Mouse (Mus musculus) gastrocnemius, postnatal 36 days (tissue): ENCODE measurements around the gene Lin54. TPM values are rescaled to one million over a fixed set of nuclear protein-coding genes. Genes with fewer than 3 reads are reported as not detected.
"Not testable (repeated sequence)": the region's sequence is repeated elsewhere in the genome, so short reads cannot be mapped to it uniquely, and the experiment has no call there.

ENCODE experiments used
- DNase-seq, 2 experiments: peaks; one replicate each; pipeline ENCODE4 v3.0.0; 2022
- intact Hi-C: fragments of 180-260 bp; cut with DNase I; formaldehyde crosslinking; loops from one replicate; pipeline ENCODE4 v1.15.1; 2025
- microRNA-seq, 2 experiments: library from miRNA; unstranded; fragments of <30 nt; microRNA quantifications; one replicate each; pipeline ENCODE4 v1.2.0; 2021
- total RNA-seq, 2 experiments: library from RNA; stranded (reverse); gene quantifications; 2 replicates each; pipeline ENCODE4 v1.2.3; 2021

Lin54 gene
- total RNA-seq, 2 experiments from 2014 or later = 4.4 to 4.7 TPM

DNA sequence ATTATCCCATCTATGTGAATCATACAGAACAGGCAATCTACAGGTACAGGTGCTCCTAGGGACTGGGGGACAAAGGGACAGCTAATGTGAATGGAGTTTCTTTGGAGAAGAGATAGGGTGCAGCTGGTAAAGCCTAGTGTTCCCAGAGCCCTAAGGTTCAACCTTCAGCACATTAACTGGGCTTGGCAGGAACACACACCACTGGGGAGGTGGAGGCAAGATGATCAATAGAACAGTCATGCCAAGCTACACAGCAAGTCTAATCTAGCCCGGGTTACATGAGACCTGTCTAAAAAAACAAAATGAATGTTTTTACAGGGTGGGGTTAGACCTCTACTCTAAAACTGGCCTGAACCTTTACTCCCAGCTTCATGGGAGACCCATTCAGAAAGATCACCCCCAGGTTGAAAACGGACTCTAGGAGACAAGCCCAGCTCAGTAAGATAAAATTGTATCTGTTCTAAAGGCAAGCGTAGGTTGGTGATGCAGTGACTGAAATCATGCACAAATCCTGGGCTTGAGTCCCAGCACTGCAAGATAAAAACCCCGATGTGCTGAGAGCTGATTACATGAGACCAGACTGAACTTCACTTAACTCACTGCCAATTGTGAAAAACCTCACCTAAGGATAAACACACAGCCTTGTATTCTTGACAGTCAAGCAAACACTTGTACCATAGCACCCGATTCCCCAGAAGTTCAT lies 72.3 kb downstream of the Lin54 start:
- intact Hi-C loops = loop anchor here (10.0 kb wide), 1 partner anchor 453 kb away; the partner anchor contains the start of genes 4930524J08Rik and Hnrnpd

DNA sequence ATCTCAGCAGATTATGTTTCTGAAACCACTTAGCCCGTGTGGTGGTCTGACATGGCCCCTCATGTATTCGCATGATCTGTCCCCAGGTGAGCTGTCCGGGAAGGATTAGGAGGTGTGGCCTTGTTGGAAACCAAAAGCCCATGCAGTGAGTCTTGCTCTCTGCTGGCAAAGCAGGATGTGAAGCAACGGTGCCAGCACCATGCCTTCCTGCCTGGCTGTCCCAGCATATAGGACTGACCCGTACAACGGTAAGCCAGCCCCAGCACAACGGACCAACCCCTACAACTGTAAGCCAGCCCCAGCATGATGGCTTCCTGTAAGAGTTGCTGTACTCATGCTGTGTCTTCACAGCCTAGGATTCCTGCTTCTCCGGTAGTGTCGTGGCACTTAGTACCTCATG lies 73.2 kb downstream of the Lin54 start:
- intact Hi-C loops = loop anchor here (10.0 kb wide), 1 partner anchor 452 kb away; the partner anchor contains the start of genes 4930524J08Rik and Hnrnpd
- no peak for DNase-seq

More for the DNA sequence above, 72.3 kb downstream of the Lin54 start:
- DNase-seq = no peak

DNA sequence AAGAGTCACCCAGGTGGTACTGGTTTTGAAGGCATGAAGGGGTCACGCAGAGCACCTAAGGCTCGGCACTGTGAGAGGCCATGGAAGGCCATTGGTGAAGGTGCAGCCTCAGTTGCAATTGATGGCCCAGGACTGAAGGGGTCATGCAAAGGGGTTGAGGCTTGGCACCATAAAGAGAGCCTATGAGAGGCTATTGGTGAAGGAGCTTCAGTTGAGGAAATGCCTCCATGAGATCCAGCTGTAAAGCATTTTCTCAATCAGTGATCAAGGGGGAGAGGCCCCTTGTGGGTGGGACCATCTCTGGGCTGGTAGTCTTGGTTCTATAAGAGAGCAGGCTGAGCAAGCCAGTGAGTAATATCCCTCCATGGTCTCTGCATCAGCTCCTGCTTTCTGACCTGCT lies 74.6 kb downstream of the Lin54 start:
- DNase-seq = not testable (repeated sequence)
- intact Hi-C loops = loop anchor here (10.0 kb wide), 1 partner anchor 451 kb away; the partner anchor contains the start of genes 4930524J08Rik and Hnrnpd

DNA sequence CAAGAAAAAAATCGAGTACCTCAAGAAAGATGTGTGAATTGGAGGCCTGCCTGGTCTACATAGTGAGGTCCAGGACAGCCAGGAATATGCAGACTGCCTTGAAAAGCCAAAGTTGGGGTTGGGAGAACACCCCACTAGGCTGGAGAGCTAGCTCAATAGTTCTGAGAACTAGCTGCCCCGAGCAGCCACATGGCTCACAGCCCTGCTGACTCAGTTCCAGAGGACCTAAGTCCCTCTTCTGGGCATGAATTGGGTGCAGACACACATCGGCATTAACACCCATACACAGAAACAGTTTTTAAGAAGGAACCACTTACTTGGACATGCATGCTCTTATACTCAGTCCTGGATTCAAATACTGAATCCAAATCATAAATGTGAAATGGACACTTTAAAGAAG lies 76.2 kb downstream of the Lin54 start:
- no peak for DNase-seq

DNA sequence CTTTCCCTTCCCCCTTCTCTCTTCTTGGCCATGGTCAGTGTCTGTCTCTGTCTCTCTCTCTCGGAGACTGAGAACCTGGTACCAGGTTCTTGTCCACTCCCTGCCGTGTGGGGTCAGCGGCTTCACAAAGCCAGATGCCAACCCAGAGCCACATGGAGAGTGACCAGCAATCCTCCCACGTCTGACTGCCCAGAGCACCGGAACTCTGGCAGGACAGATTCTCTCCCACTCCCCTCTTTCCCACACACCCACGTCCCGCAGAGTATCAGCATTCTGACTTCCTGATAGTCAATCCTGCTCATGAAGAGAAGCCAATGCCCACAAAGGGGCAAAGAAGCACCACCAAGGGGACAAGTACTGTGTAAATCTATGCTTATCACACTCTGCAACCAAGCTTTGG lies 76.8 kb downstream of the Lin54 start:
- intact Hi-C loops = loop anchor here (10.0 kb wide), 1 partner anchor 449 kb away; the partner anchor contains the start of genes 4930524J08Rik and Hnrnpd
- DNase-seq = no peak

More for the DNA sequence above, 76.2 kb downstream of the Lin54 start:
- intact Hi-C loops = loop anchor here (10.0 kb wide), 1 partner anchor 449 kb away; the partner anchor contains the start of genes 4930524J08Rik and Hnrnpd

DNA sequence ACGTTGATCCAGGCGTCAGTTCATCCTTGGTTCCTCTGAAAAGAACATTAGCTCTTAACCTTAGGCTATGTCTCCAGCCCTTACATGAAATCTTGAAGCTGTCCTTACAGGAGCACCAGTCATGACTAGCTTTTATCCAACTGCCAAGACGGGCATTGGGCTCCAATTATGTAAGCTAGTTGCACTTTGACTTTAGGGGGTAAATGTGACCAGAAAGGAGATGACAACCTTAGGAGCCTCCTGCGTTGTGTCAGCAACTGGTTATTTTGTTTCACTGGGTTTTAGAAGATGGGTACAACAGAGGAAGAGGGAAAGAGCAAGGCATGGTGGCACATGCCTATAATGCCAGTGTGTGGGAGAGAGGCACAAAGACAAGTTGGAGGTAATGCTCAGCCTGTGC lies 81.6 kb downstream of the Lin54 start:
- intact Hi-C loops = loop anchor here (5.0 kb wide), 1 partner anchor 83 kb away; the partner anchor contains the start of gene Lin54
- DNase-seq = no peak

DNA sequence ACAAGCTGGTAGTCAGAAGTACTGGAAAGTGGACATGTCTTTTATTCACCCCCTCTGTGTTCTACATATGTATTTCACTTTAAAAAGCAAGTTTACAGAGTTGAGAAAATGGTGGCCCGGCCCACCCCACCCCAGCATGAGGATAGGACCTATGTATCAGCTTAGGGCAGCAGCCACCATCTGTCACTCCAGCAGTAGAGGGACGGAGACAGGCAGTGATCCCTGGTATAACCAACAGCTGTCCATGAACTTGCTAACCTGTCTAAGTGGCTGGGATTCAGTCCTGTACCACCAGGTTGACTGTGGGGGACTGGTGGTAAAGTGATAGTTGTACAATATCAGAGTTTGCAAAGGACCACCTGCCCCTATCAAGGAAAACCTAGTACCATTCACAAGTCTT lies 82.4 kb downstream of the Lin54 start:
- DNase-seq = no peak
- intact Hi-C loops = loop anchor here (5.0 kb wide), 1 partner anchor 84 kb away; the partner anchor contains the start of gene Lin54

DNA sequence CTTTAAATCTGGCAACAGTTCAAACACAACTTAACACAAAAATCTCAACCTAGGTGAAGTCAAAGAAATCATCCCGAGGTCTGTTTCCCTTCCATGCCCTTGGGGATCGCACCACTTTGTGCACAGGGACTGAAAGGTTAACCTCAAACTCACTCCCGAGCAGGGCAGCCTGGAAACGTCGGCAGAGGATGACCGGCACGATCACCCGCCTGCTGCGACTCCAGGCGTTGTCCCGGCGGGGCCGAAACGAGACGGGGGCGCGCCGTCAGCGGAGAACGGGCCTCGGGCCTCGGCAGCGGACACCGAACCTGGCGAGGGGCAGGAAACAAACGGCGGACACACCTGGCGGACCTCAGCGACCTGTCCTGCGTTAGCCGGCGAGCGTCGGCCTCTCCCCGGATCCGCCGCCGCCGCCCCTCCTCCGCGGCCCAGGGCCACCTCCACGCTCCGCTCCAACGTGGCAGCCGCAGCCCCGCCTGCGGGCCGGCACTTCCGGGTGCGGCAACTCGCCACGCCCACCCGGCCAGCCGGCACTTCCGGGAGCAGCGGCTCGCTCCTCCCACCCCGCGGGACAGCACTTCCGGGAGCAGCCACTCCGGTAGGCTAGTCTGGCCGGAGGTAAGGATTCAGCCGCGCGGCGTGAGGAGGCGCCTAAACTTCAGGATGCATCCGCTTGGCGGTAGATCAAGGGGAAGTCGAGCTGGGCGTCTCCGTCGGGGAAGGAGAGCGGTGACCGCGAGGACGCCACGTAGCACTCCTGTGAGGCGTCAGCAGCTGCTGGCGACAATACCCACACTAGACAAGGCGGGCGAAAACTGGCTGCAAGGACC lies 84.5 kb downstream of the Lin54 start, which contains the start of gene Sec31a:
TSS of gene Sec31a (minus strand) at position 474 of the 830 bp plus-strand sequence.
- DNase-seq = peak; percentile 95 to 98
- intact Hi-C loops = loop anchor here (1.0 to 5.0 kb wide), 3 partner anchors 13 to 102 kb away; partner anchors contain the start of genes Cops4 and Lin54

DNA sequence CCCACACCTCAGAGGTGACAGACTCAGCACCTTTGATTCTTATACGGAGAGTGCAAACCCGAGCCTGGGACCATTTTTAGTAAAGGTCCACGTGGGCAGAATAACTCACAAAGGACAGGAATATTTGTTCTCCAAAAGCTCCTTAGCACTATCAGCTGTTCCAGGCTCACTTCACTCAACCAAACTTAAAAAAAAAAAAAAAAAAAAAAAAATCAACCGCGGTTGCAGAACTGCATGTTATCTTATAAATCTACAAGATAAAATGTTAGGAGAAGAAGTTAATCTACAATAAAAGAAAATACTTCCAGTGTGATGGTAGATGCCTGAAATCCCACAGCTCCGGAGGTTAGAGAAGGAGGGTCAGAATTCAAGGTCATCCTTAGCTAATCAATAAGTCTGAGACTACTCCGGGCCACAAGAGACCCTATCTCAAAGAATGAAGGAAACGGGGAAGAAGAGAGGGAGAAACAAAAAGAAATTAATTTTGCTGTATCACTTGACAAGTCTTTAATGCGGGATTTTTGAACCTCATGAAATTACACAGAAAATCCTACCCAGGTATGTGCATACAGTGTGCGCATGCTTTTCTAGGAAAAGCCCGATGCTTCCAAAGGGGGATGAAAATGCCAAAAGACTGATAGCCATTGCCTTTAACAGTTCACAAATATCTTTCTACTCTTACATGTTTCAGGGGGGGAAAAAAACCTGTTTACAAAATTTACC lies 85.8 kb downstream of the Lin54 start:
- intact Hi-C loops = loop anchor here (5.0 kb wide), 1 partner anchor 88 kb away; the partner anchor contains the start of gene Lin54

DNA sequence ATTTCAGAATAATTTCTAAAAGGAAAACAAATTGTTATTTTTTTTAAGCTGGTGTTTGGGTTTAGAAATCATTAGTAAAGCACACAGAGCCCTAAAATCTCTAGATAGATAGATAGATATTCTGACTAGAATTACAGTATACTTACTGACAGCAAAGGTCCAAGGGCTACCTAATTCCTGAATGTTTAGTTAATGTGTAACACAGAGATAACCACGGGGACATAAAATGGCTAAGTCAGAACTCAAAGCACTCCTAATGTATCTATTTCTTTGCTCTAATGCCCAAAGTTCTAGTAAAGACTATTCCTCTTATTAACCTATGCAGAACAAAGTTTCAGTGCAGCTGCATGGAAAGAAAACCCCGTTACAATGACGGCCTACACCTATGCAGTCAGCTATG lies 87.6 kb downstream of the Lin54 start:
- no peak for DNase-seq
- intact Hi-C loops = no loop called here

More for the DNA sequence above, 85.8 kb downstream of the Lin54 start:
- DNase-seq = no peak

DNA sequence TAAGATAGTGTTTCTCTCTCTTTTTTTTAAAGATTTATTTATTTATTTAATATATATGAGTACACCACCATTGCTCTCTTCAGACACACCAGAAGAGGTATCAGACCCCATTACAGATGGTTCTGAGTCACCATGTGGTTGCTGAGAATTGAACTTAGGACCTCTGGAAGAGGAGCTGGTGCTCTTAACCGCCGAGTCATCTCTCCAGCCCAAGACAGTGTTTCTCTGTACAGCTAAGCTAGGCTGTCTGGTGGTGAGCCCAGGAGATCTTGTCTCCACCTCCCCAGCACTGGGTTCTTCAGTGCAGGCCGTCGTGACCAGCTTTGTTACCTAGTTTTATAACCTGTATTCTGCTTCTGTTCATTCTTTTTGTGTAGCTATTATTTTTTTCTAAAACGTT lies 90.2 kb downstream of the Lin54 start:
- intact Hi-C loops = no loop called here
- DNase-seq = no peak

DNA sequence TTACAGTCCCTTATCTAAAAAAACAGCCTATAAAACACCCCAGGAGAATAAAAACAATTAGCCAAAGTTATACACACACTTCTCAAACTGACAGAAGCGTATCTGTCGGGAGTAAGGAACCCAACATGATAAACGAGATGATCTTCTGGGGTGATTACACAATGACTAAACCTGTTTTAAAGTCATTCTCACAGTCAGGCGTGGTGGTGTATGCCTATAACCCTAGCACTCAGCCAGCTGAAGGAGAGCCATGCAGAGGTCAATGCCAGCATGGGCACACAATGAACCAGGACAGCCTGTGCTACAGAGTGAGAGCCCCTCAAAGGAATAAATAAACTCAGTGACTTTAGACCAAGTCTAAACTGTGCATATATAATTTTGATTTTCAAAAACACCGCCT lies 92.0 kb downstream of the Lin54 start:
- intact Hi-C loops = no loop called here
- no peak for DNase-seq

DNA sequence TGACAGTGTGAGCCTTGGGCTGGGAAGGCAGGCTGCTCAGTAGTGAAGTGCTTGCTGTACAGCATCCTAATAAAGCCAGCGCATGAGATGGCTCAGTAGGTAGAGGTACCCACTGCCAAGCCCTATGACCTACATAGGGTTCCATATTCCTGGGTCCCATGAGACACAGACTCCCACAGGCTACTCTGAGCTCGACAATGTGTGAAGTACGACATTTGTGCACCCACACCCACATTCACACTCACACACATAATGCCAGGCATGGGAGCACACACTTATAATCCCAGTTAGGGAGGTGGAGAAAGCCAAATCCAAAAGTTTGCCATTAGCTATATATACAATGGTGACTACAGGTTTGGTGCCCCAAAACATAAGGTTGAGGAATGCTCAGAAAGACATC lies 103.7 kb downstream of the Lin54 start:
- intact Hi-C loops = no loop called here
- no peak for DNase-seq

DNA sequence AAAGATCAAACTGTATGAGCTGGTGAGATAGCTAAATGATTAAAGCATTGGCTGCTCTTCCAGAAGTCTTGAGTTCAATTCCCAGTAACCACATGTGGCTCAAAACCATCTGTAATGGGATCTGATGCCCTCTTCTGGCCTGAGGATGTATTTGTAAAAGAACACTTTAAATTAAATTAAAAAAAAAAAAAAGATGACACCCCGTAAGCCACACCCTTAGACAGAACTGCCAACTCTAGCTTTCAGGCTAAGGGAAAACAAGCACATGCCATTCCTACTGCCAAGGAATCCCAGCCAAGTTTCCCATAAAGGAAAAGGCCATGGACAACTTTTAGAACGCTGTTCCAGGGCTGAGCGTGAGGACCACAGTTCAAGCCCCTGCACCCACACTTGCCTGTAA lies 106.8 kb downstream of the Lin54 start:
- DNase-seq = no peak
- intact Hi-C loops = no loop called here

DNA sequence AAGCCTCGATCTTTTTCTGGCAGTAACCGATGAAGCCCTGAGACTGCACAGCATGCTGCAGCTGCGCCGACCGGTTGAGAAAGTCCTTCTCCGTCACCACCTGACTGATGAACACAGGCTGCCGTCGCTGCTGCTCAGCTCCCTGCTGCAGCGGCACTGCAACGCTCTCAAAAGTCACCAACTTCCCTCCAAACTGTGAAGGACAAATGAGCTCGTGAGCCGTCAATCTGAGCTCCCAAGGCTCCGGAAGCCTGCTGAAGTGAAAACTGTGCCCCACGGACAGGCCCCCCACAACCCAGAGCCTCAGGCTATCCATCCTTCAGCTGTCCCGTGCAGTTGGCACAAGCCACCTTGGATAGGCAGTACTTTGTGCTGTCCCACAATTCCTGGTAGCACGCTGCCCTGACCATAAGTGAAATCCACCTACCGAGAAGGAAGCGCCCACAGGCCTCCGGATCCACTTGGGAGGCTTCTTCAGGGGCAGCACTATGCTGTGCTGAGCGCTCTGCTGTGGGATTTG lies 107.9 kb downstream of the Lin54 start:
- intact Hi-C loops = no loop called here
- no peak for DNase-seq

Small RNA genes lying within 50 kb of the gene (microRNA-seq; reads per million reads assigned to microRNA genes)
- gene Gm23222 = 0 reads per million in 2 experiments

Other genes starting within 250 kb of the Lin54 start
- 10 to 100 TPM; 50.8 to 59.9 TPM for gene Sec31a, start 84.4 kb downstream of the Lin54 start, total RNA-seq
- gene Cops4, start 17.7 kb upstream of the Lin54 start, total RNA-seq = 100 to 1,000 TPM in 1 of 2 experiments, 10 to 100 TPM in 1; 87.1 to 102 TPM
- not detected for gene Plac8, start 71.6 kb upstream of the Lin54 start, total RNA-seq
- 10 to 100 TPM; 54.4 to 65.5 TPM for gene Coq2, start 174.5 kb upstream of the Lin54 start, total RNA-seq
- gene Hpse, start 219.1 kb upstream of the Lin54 start, total RNA-seq = under 1 TPM; 0.31 to 0.32 TPM